Mouse (Mus musculus): ENCODE measurements at regions not wholly inside any gene's neighbourhood (a gene's known extent, or its start where the extent isn't known, plus 50 kb on each side); places are given as distances from the start of the nearest gene placed in this dataset.
"Not testable (repeated sequence)": the region's sequence is repeated elsewhere in the genome, so short reads cannot be mapped to it uniquely, and the experiment has no call there.

- Histone ChIP-seq H3K4me3 (ENCODE audit: low read depth, low read length) (no peak overlapping the region), H3K4me1 (replicated peaks; ENCODE audit: control insufficient read depth, insufficient read depth, low read length) (no peaks in the 10 kb centered on the region), H3K27me3 (replicated peaks; ENCODE audit: control insufficient read depth, insufficient read depth, low read length) (no peaks in the 10 kb centered on the region), H3K27ac (ENCODE audit: low read depth, low read length) (no peak overlapping the region), H3K4me2 (replicated peaks; ENCODE audit: low read depth) (no peak overlapping the region), H3K9me3 (ENCODE audit: control insufficient read depth) (no peaks in the 10 kb centered on the region), H3K9ac (ENCODE audit: low read depth, low read length) (no peak overlapping the region), H3K36me3 (ENCODE audit: control insufficient read depth, insufficient read depth) (no peaks in the 10 kb centered on the region)
- WGBS = 75% methylated on average over 1 of the region's 2 CpGs
- no peak for TF ChIP-seq CTCF (IDR thresholded peaks at IDR 0.05; ENCODE audit: low read depth)
- ATAC-seq = no peak
Measured at GRCm38 (mm10) chr16:50964395-50964794, 373.4 kb upstream of the Ccdc54 start.

GRCm38 (mm10) chr16:50944091-50944490, 353.1 kb upstream of the Ccdc54 start:
- H3K27ac ChIP-seq (ENCODE audit: low read depth, low read length) = no peak overlapping the region
- no peak overlapping the region for H3K4me2 ChIP-seq (replicated peaks; ENCODE audit: low read depth)
- no peaks in the 10 kb centered on the region for H3K4me1 ChIP-seq (replicated peaks; ENCODE audit: control insufficient read depth, insufficient read depth, low read length)
- no peak for ATAC-seq
- no peak for TF ChIP-seq CTCF (IDR thresholded peaks at IDR 0.05; ENCODE audit: low read depth)
- WGBS = 85% methylated on average over 4 of the region's 4 CpGs
- H3K4me3 ChIP-seq (ENCODE audit: low read depth, low read length) = no peak overlapping the region
- no peak overlapping the region for H3K9ac ChIP-seq (ENCODE audit: low read depth, low read length)
- no peaks in the 10 kb centered on the region for H3K27me3 ChIP-seq (replicated peaks; ENCODE audit: control insufficient read depth, insufficient read depth, low read length)
- H3K36me3 ChIP-seq (ENCODE audit: control insufficient read depth, insufficient read depth) = no peaks in the 10 kb centered on the region
- H3K9me3 ChIP-seq (ENCODE audit: control insufficient read depth) = no peaks in the 10 kb centered on the region

- not testable (repeated sequence) for H3K9ac ChIP-seq (ENCODE audit: low read depth, low read length); H3K9me3 ChIP-seq (ENCODE audit: control insufficient read depth); H3K4me3 ChIP-seq (ENCODE audit: low read depth, low read length); ATAC-seq; H3K4me2 ChIP-seq (replicated peaks; ENCODE audit: low read depth); H3K27me3 ChIP-seq (replicated peaks; ENCODE audit: control insufficient read depth, insufficient read depth, low read length); H3K27ac ChIP-seq (ENCODE audit: low read depth, low read length); H3K36me3 ChIP-seq (ENCODE audit: control insufficient read depth, insufficient read depth); H3K4me1 ChIP-seq (replicated peaks; ENCODE audit: control insufficient read depth, insufficient read depth, low read length)
- 73% methylated on average over 6 of the region's 6 CpGs for WGBS
Measured at GRCm38 (mm10) chr16:50943581-50943980, 352.6 kb upstream of the Ccdc54 start.

- ATAC-seq = no peak
- Histone ChIP-seq H3K27ac (ENCODE audit: low read depth, low read length) (no peak overlapping the region), H3K27me3 (replicated peaks; ENCODE audit: control insufficient read depth, insufficient read depth, low read length) (no peaks in the 10 kb centered on the region), H3K4me1 (replicated peaks; ENCODE audit: control insufficient read depth, insufficient read depth, low read length) (no peaks in the 10 kb centered on the region), H3K36me3 (ENCODE audit: control insufficient read depth, insufficient read depth) (no peaks in the 10 kb centered on the region), H3K9ac (ENCODE audit: low read depth, low read length) (no peak overlapping the region), H3K9me3 (ENCODE audit: control insufficient read depth) (no peaks in the 10 kb centered on the region), H3K4me3 (ENCODE audit: low read depth, low read length) (no peak overlapping the region), H3K4me2 (replicated peaks; ENCODE audit: low read depth) (no peak overlapping the region)
- TF ChIP-seq CTCF (IDR thresholded peaks at IDR 0.05; ENCODE audit: low read depth) = no peak
Measured at GRCm38 (mm10) chr16:50942291-50942690, 351.3 kb upstream of the Ccdc54 start.

- WGBS = 26% methylated on average over 6 of the region's 6 CpGs
- Histone ChIP-seq H3K4me1 (replicated peaks; ENCODE audit: control insufficient read depth, insufficient read depth, low read length) (no peaks in the 10 kb centered on the region), H3K9me3 (ENCODE audit: control insufficient read depth) (no peaks in the 10 kb centered on the region), H3K27me3 (replicated peaks; ENCODE audit: control insufficient read depth, insufficient read depth, low read length) (no peaks in the 10 kb centered on the region), H3K27ac (ENCODE audit: low read depth, low read length) (no peak overlapping the region), H3K4me2 (replicated peaks; ENCODE audit: low read depth) (no peak overlapping the region), H3K36me3 (ENCODE audit: control insufficient read depth, insufficient read depth) (no peaks in the 10 kb centered on the region), H3K4me3 (ENCODE audit: low read depth, low read length) (no peak overlapping the region), H3K9ac (ENCODE audit: low read depth, low read length) (no peak overlapping the region)
- no peak for ATAC-seq
- TF ChIP-seq CTCF (IDR thresholded peaks at IDR 0.05; ENCODE audit: low read depth) = peak; percentile 33; the same call in 1 of the 2 replicates
Measured at GRCm38 (mm10) chr16:50939316-50939715, 348.4 kb upstream of the Ccdc54 start.

- whole genome bisulfite sequencing = 45% methylated on average over 2 of the region's 2 CpGs
- H3K27me3 ChIP-seq (replicated peaks; ENCODE audit: control insufficient read depth, insufficient read depth, low read length) = no peaks in the 10 kb centered on the region
- no peaks in the 10 kb centered on the region for H3K36me3 ChIP-seq (ENCODE audit: control insufficient read depth, insufficient read depth)
- no peak overlapping the region for H3K27ac ChIP-seq (ENCODE audit: low read depth, low read length)
- ATAC-seq = no peak
- no peaks in the 10 kb centered on the region for H3K4me1 ChIP-seq (replicated peaks; ENCODE audit: control insufficient read depth, insufficient read depth, low read length)
- no peak overlapping the region for H3K9ac ChIP-seq (ENCODE audit: low read depth, low read length)
- no peak overlapping the region for H3K4me2 ChIP-seq (replicated peaks; ENCODE audit: low read depth)
- no peak overlapping the region for H3K4me3 ChIP-seq (ENCODE audit: low read depth, low read length)
- no peak for TF ChIP-seq CTCF (IDR thresholded peaks at IDR 0.05; ENCODE audit: low read depth)
- no peaks in the 10 kb centered on the region for H3K9me3 ChIP-seq (ENCODE audit: control insufficient read depth)
Measured at GRCm38 (mm10) chr16:50907732-50908131, 316.8 kb upstream of the Ccdc54 start.

GRCm38 (mm10) chr16:50899151-50899550, 308.2 kb upstream of the Ccdc54 start:
- Histone ChIP-seq H3K9ac (ENCODE audit: low read depth, low read length) (no peak overlapping the region), H3K27ac (ENCODE audit: low read depth, low read length) (no peak overlapping the region), H3K4me3 (ENCODE audit: low read depth, low read length) (no peak overlapping the region), H3K9me3 (ENCODE audit: control insufficient read depth) (no peaks in the 10 kb centered on the region), H3K27me3 (replicated peaks; ENCODE audit: control insufficient read depth, insufficient read depth, low read length) (no peaks in the 10 kb centered on the region), H3K36me3 (ENCODE audit: control insufficient read depth, insufficient read depth) (no peaks in the 10 kb centered on the region), H3K4me1 (replicated peaks; ENCODE audit: control insufficient read depth, insufficient read depth, low read length) (no peaks in the 10 kb centered on the region), H3K4me2 (replicated peaks; ENCODE audit: low read depth) (no peak overlapping the region)
- WGBS = 87% methylated on average over 2 of the region's 2 CpGs
- TF ChIP-seq CTCF (IDR thresholded peaks at IDR 0.05; ENCODE audit: low read depth) = no peak
- no peak for ATAC-seq

Measured in intestine, postnatal 0 days (tissue).